In the genomic region with DNA sequence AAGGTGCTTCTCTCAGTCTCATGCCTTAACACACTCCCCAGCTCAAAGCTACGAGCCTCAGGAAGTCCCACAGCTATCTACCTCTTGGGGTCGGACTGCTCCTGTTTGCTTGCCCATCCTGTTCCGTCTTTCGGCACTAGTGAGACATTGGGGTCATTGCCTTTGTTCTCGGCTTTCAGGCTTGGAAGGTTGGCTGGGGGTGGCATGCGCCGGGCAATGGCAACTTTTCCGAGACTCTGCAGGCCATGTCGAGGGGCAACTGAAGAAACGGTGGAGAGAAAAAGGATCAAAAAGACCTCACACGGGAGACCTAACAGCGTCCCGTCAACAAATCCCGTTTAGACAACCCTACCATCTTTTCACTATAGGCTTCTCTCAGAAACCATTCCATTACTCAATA, we compare ENCODE assay signal across 7 mouse cellular contexts. TPM values are rescaled to one million over a fixed set of nuclear protein-coding genes. Genes with fewer than 3 reads are reported as not detected.
DNase-seq lines count a peak whose midpoint lies in the region; ATAC-seq lines count a peak whose summit lies in the region.

No protein-coding gene starts in this region.

- H3K27ac ChIP-seq in lung, embryonic 15.5 days, result no peak overlapping the region
- no peak overlapping the region for H3K27ac ChIP-seq in forebrain, embryonic 15.5 days (replicated peaks)
- H3K27ac ChIP-seq in limb, embryonic 12.5 days, result 0 out of 2 replicates have a peak overlapping the region, but pooled peaks have one; percentile 53
- no peak overlapping the region for H3K27ac ChIP-seq in stomach, embryonic 15.5 days

- ATAC-seq in lung, embryonic 15.5 days (ENCODE audit: borderline replicate concordance, extremely low read depth, low FRiP score, low TSS enrichment), result no peak
- ATAC-seq in forebrain, embryonic 15.5 days (replicated peaks), result no peak
- no peak for ATAC-seq in limb, embryonic 12.5 days (ENCODE audit: insufficient number of reproducible peaks, insufficient read depth, low FRiP score, low TSS enrichment, low read depth)
- ATAC-seq in stomach, embryonic 15.5 days (ENCODE audit: insufficient read depth, low FRiP score, low read depth), result no peak

- H3K9ac ChIP-seq in lung, embryonic 15.5 days, result peak overlapping the region; percentile 97; the same call in 1 of the 2 replicates
- H3K9ac ChIP-seq in forebrain, embryonic 15.5 days (replicated peaks), result peak overlapping the region; percentile 99
- peak overlapping the region; percentile 100; the same call in 1 of the 2 replicates for H3K9ac ChIP-seq in limb, embryonic 12.5 days (replicated peaks)
- no peak overlapping the region for H3K9ac ChIP-seq in stomach, embryonic 15.5 days

- H3K36me3 ChIP-seq in lung, embryonic 15.5 days, result peaks cover 49% of the 10 kb centered on the region
- peaks cover 49% of the 10 kb centered on the region for H3K36me3 ChIP-seq in forebrain, embryonic 15.5 days
- H3K36me3 ChIP-seq in limb, embryonic 12.5 days, result peaks cover 57% of the 10 kb centered on the region
- H3K36me3 ChIP-seq in stomach, embryonic 15.5 days, result peaks cover 49% of the 10 kb centered on the region

- peaks cover 29% of the 10 kb centered on the region for H3K4me1 ChIP-seq in lung, embryonic 15.5 days
- peaks cover 37% of the 10 kb centered on the region for H3K4me1 ChIP-seq in forebrain, embryonic 15.5 days
- H3K4me1 ChIP-seq in limb, embryonic 12.5 days (replicated peaks), result peaks cover 22% of the 10 kb centered on the region
- peaks cover 16% of the 10 kb centered on the region for H3K4me1 ChIP-seq in stomach, embryonic 15.5 days

- no peak for DNase-seq in lung, postnatal 14 days
- DNase-seq in gastrocnemius, postnatal 25 days, result no peak
- DNase-seq in spleen, adult 12 weeks (ENCODE audit: low spot score), result no peak

- 52% methylated on average over 14 of the region's 14 CpGs for WGBS in lung, embryonic 15.5 days
- WGBS in forebrain, embryonic 15.5 days, result 69% methylated on average over 14 of the region's 14 CpGs
- 85% methylated on average over 14 of the region's 14 CpGs for WGBS in limb, embryonic 12.5 days
- WGBS in stomach, embryonic 15.5 days, result 61% methylated on average over 14 of the region's 14 CpGs

- H3K4me2 ChIP-seq in lung, embryonic 15.5 days, result peak overlapping the region; percentile 89
- H3K4me2 ChIP-seq in forebrain, embryonic 15.5 days (replicated peaks), result peak overlapping the region; percentile 95
- peak overlapping the region; percentile 92 for H3K4me2 ChIP-seq in limb, embryonic 12.5 days
- H3K4me2 ChIP-seq in stomach, embryonic 15.5 days, result peak overlapping the region; percentile 76; the same call in 1 of the 2 replicates

- H3K27me3 ChIP-seq in lung, embryonic 15.5 days, result no peaks in the 10 kb centered on the region
- no peaks in the 10 kb centered on the region for H3K27me3 ChIP-seq in forebrain, embryonic 15.5 days
- H3K27me3 ChIP-seq in limb, embryonic 12.5 days, result no peaks in the 10 kb centered on the region
- H3K27me3 ChIP-seq in stomach, embryonic 15.5 days (replicated peaks), result no peaks in the 10 kb centered on the region

- no peaks in the 10 kb centered on the region for H3K9me3 ChIP-seq in lung, embryonic 15.5 days
- no peaks in the 10 kb centered on the region for H3K9me3 ChIP-seq in forebrain, embryonic 15.5 days
- no peaks in the 10 kb centered on the region for H3K9me3 ChIP-seq in limb, embryonic 12.5 days
- H3K9me3 ChIP-seq in stomach, embryonic 15.5 days, result no peaks in the 10 kb centered on the region

- H3K4me3 ChIP-seq in lung, embryonic 15.5 days, result peak overlapping the region; percentile 90
- H3K4me3 ChIP-seq in forebrain, embryonic 15.5 days, result peak overlapping the region; percentile 96
- peak overlapping the region; percentile 99; the same call in 1 of the 2 replicates for H3K4me3 ChIP-seq in limb, embryonic 12.5 days (replicated peaks)
- peak overlapping the region; percentile 100 for H3K4me3 ChIP-seq in stomach, embryonic 15.5 days (replicated peaks)

RNA-seq across cellular contexts. Expression of gene Prrc2a, which starts 2.6 kb away (rescaled TPM):
- polyA plus RNA-seq in lung, embryonic 15.5 days (2015; fragmentation: Nextera tagmentation; extraction: Ambion mirVana), result 169 and 179 TPM in 2 replicates
- polyA plus RNA-seq in forebrain, embryonic 15.5 days (2015; fragmentation: Nextera tagmentation; extraction: Ambion mirVana), result 185 and 208 TPM in 2 replicates
- polyA plus RNA-seq in limb, embryonic 12.5 days (2016; fragmentation: Nextera tagmentation; extraction: Ambion mirVana), result 212 and 231 TPM in 2 replicates
- polyA plus RNA-seq in stomach, embryonic 15.5 days (2015; fragmentation: Nextera tagmentation; extraction: Ambion mirVana), result 148 and 172 TPM in 2 replicates
- 100 to 1,000 TPM in 1 of 2 experiments, 10 to 100 TPM in 1; 93.3 to 102 TPM for total RNA-seq in gastrocnemius, postnatal 25 days (2021)

RNA-seq across cellular contexts. Expression of gene Aif1, which starts 13.7 kb away (rescaled TPM):
- 6.9 and 9.0 TPM in 2 replicates for polyA plus RNA-seq in lung, embryonic 15.5 days (2015; fragmentation: Nextera tagmentation; extraction: Ambion mirVana)
- 5.7 and 7.8 TPM in 2 replicates for polyA plus RNA-seq in forebrain, embryonic 15.5 days (2015; fragmentation: Nextera tagmentation; extraction: Ambion mirVana)
- 4.7 and 4.9 TPM in 2 replicates for polyA plus RNA-seq in limb, embryonic 12.5 days (2016; fragmentation: Nextera tagmentation; extraction: Ambion mirVana)
- polyA plus RNA-seq in stomach, embryonic 15.5 days (2015; fragmentation: Nextera tagmentation; extraction: Ambion mirVana), result 18.7 and 21.9 TPM in 2 replicates
- 1 to 10 TPM in 1 of 2 experiments, under 1 TPM in 1; 0.97 to 1.4 TPM for total RNA-seq in gastrocnemius, postnatal 25 days (2021)

RNA-seq across cellular contexts. Expression of gene Lst1, which starts 26.1 kb away (rescaled TPM):
- 12.1 and 13.0 TPM in 2 replicates for polyA plus RNA-seq in lung, embryonic 15.5 days (2015; fragmentation: Nextera tagmentation; extraction: Ambion mirVana)
- polyA plus RNA-seq in forebrain, embryonic 15.5 days (2015; fragmentation: Nextera tagmentation; extraction: Ambion mirVana), result 6.2 and 6.8 TPM in 2 replicates
- polyA plus RNA-seq in limb, embryonic 12.5 days (2016; fragmentation: Nextera tagmentation; extraction: Ambion mirVana), result 5.6 and 6.0 TPM in 2 replicates
- 23.7 and 25.1 TPM in 2 replicates for polyA plus RNA-seq in stomach, embryonic 15.5 days (2015; fragmentation: Nextera tagmentation; extraction: Ambion mirVana)
- under 1 TPM in 1 of 2 experiments, not detected in 1; 0.78 TPM for total RNA-seq in gastrocnemius, postnatal 25 days (2021)

RNA-seq across cellular contexts. Expression of gene Bag6, which starts 27.1 kb away (rescaled TPM):
- polyA plus RNA-seq in lung, embryonic 15.5 days (2015; fragmentation: Nextera tagmentation; extraction: Ambion mirVana), result 48.6 and 51.2 TPM in 2 replicates
- 92.3 and 93.8 TPM in 2 replicates for polyA plus RNA-seq in forebrain, embryonic 15.5 days (2015; fragmentation: Nextera tagmentation; extraction: Ambion mirVana)
- 70.4 TPM in 2 replicates for polyA plus RNA-seq in limb, embryonic 12.5 days (2016; fragmentation: Nextera tagmentation; extraction: Ambion mirVana)
- polyA plus RNA-seq in stomach, embryonic 15.5 days (2015; fragmentation: Nextera tagmentation; extraction: Ambion mirVana), result 42.2 and 48.0 TPM in 2 replicates
- 100 to 1,000 TPM; 180 to 197 TPM for total RNA-seq in gastrocnemius, postnatal 25 days (2021)

RNA-seq across cellular contexts. Expression of gene Apom, which starts 30.3 kb away (rescaled TPM):
- polyA plus RNA-seq in lung, embryonic 15.5 days (2015; fragmentation: Nextera tagmentation; extraction: Ambion mirVana), result 1.0 and 3.9 TPM in 2 replicates
- 0.28 and 0.31 TPM in 2 replicates for polyA plus RNA-seq in forebrain, embryonic 15.5 days (2015; fragmentation: Nextera tagmentation; extraction: Ambion mirVana)
- polyA plus RNA-seq in limb, embryonic 12.5 days (2016; fragmentation: Nextera tagmentation; extraction: Ambion mirVana), result 0.61 and 0.70 TPM in 2 replicates
- 21.2 and 47.5 TPM in 2 replicates for polyA plus RNA-seq in stomach, embryonic 15.5 days (2015; fragmentation: Nextera tagmentation; extraction: Ambion mirVana)
- not detected for total RNA-seq in gastrocnemius, postnatal 25 days (2021)
